Mouse (Mus musculus): ENCODE results near the gene Eva1b. TPM values are rescaled to one million over a fixed set of nuclear protein-coding genes. Genes with fewer than 3 reads are reported as not detected.

Eva1b gene
- 70.2 and 76.5 TPM in 2 replicates for polyA plus RNA-seq (2014; fragmentation: Nextera tagmentation; extraction: Ambion mirVana)

DNA sequence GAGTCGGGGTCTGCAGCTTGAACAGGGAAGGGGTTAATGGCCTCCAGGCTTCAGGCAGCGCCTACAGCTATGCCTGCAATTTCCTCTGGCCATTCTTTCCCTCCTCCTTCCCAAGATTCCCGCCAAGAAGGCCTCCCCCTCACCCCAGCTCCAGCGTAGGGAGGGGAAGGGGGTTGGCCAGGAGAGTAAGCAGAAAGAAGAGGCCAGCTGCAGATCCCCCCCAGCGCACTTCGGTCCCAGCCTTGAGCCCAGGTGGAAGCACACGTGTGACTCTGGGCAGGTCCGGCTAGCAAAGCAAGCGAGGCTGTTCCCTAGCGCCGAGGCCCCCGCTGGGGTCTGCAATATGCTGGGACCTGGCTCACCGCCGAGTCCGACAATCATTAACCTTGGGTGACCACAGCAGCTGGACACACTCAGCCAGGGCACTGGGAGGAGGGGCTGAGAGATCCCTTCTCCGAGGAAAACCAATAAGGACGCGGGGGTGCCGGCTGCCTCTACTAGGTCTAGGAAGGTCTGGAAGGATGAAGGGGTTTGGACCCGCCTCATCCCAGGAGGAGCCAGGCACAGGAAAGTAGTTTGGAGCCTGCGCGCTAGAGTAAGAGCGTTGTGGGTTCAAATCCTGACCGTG lies at the start of gene Eva1b:
Eva1b (plus strand) TSS at position 212 of the 628 bp plus-strand sequence.
- Histone ChIP-seq H3K4me1 (ENCODE audit: control insufficient read depth, insufficient read depth, low read length) (peaks cover 39% of the 10 kb centered on the region), H3K9ac (replicated peaks; ENCODE audit: low read depth, low read length) (peak within 1 kb of the TSS; percentile 76; the same call in 1 of the 2 replicates), H3K9me3 (ENCODE audit: control insufficient read depth, low read depth, low read length) (no peaks in the 10 kb centered on the region), H3K27me3 (ENCODE audit: control insufficient read depth, insufficient read depth, low read length) (no peaks in the 10 kb centered on the region), H3K36me3 (ENCODE audit: control insufficient read depth, insufficient read depth, low read length) (peaks cover 8% of the 10 kb centered on the region), H3K27ac (ENCODE audit: low read length) (peak within 1 kb of the TSS; percentile 92), H3K4me2 (replicated peaks; ENCODE audit: low read depth, low read length) (peak within 1 kb of the TSS; percentile 88), H3K4me3 (ENCODE audit: low read depth, low read length) (peak within 1 kb of the TSS; percentile 65)
- peak; percentile 82 for ATAC-seq (ENCODE audit: insufficient number of reproducible peaks, insufficient read depth, low FRiP score, low read depth)
- under 1% methylated on average over 24 of the region's 24 CpGs for WGBS

DNA sequence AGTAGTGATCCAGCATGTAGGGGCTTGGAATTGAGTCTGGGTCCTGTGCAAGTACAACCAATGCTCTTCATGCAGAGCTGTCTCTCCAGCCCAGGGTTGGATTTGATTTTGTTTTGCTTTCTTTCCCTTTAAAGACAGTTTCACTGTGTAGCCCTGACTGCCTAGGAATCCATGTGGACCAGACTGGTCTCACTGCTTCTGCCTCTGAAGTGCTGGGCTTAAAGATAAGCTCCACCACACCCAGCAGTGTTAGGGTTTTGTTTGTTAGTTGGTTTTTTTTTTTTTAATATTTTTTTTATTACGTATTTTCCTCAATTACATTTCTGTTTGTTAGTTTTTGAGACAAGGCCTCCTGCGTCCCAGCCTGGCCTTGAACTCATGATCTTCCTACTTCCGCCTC lies 48.2 kb upstream of the Eva1b start:
- Histone ChIP-seq H3K27me3 (ENCODE audit: control insufficient read depth, insufficient read depth, low read length) (no peaks in the 10 kb centered on the region), H3K4me3 (ENCODE audit: low read depth, low read length) (no peak overlapping the region), H3K4me2 (replicated peaks; ENCODE audit: low read depth, low read length) (no peak overlapping the region), H3K9ac (replicated peaks; ENCODE audit: low read depth, low read length) (no peak overlapping the region), H3K9me3 (ENCODE audit: control insufficient read depth, low read depth, low read length) (no peaks in the 10 kb centered on the region), H3K36me3 (ENCODE audit: control insufficient read depth, insufficient read depth, low read length) (no peaks in the 10 kb centered on the region), H3K27ac (ENCODE audit: low read length) (no peak overlapping the region), H3K4me1 (ENCODE audit: control insufficient read depth, insufficient read depth, low read length) (peaks cover 15% of the 10 kb centered on the region; the same call in 1 of the 2 replicates)
- 89% methylated on average over 3 of the region's 3 CpGs for WGBS
- no peak for ATAC-seq (ENCODE audit: insufficient number of reproducible peaks, insufficient read depth, low FRiP score, low read depth)

DNA sequence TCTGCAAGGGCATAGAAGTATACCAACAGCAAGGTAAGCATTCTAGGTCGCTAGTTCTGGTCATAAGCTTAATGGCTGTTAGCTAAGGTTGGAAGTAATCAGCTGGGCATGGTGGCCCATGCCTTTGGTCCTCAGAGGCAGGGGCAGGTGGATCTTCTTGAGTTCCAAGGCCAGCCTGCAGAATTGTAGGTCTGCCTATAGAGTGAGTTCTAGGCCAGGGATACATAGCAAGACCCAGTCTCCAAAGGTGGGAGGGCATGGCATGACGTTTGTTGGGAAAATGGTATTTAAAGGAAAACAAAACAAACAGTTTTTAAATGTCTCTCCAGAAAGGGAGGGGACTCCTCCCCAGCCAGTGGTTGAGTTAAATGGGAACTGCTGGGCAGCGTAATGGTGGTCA lies 46.8 kb upstream of the Eva1b start:
- 92% methylated on average over 3 of the region's 3 CpGs for WGBS
- peaks cover 21% of the 10 kb centered on the region for H3K4me1 ChIP-seq (ENCODE audit: control insufficient read depth, insufficient read depth, low read length)
- no peaks in the 10 kb centered on the region for H3K9me3 ChIP-seq (ENCODE audit: control insufficient read depth, low read depth, low read length)
- no peaks in the 10 kb centered on the region for H3K36me3 ChIP-seq (ENCODE audit: control insufficient read depth, insufficient read depth, low read length)
- no peak overlapping the region for H3K4me2 ChIP-seq (replicated peaks; ENCODE audit: low read depth, low read length)
- no peak overlapping the region for H3K4me3 ChIP-seq (ENCODE audit: low read depth, low read length)
- no peak for ATAC-seq (ENCODE audit: insufficient number of reproducible peaks, insufficient read depth, low FRiP score, low read depth)
- H3K27ac ChIP-seq (ENCODE audit: low read length): no peak overlapping the region
- H3K27me3 ChIP-seq (ENCODE audit: control insufficient read depth, insufficient read depth, low read length): no peaks in the 10 kb centered on the region
- H3K9ac ChIP-seq (replicated peaks; ENCODE audit: low read depth, low read length): no peak overlapping the region

DNA sequence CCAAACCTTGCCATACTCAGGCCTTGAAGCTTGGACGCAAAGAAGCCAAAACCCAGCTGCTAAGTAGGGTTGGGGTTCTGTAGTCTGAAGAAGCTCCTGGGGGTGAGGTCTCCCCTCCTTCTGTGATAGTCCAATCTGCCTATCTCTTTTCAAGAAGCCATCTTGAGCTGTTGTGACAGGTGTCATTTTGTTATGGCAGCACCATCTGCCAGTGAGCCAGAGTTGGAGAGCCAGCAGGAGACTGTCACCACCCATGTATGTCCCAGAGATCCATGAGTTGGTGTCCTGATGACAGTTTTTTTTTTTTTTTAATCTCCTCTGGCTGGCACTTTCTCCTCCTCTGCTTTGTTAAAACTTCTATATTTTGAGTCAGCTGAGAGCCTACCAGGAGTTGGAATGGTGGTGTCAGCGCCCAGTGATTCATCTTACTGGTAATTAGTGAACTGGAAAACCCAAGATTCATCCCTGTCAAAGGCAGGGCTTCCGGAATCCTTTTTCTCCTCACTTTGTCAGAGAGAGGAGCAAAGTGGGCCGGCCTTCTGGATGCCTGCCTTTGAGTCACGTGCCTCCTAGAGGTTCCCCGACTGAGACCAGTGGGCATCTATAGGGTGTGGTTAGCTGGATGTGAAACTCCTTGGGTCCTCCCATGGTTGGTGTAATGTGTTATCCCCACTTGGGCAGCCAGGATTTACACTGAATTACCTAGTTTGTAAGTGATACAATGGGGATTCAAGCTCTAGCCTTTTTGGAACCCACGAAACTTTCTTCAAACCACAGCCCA lies 45.3 kb upstream of the Eva1b start:
- WGBS: 42% methylated on average over 7 of the region's 7 CpGs
- Histone ChIP-seq H3K36me3 (ENCODE audit: control insufficient read depth, insufficient read depth, low read length) (no peaks in the 10 kb centered on the region), H3K4me2 (replicated peaks; ENCODE audit: low read depth, low read length) (peak overlapping the region; percentile 81), H3K4me3 (ENCODE audit: low read depth, low read length) (0 out of 2 replicates have a peak overlapping the region, but pooled peaks have one; percentile 94), H3K4me1 (ENCODE audit: control insufficient read depth, insufficient read depth, low read length) (peaks cover 19% of the 10 kb centered on the region), H3K9me3 (ENCODE audit: control insufficient read depth, low read depth, low read length) (no peaks in the 10 kb centered on the region), H3K27ac (ENCODE audit: low read length) (peak overlapping the region; percentile 87), H3K27me3 (ENCODE audit: control insufficient read depth, insufficient read depth, low read length) (no peaks in the 10 kb centered on the region), H3K9ac (replicated peaks; ENCODE audit: low read depth, low read length) (0 out of 2 replicates have a peak overlapping the region, but pooled peaks have one; percentile 84)
- no peak for ATAC-seq (ENCODE audit: insufficient number of reproducible peaks, insufficient read depth, low FRiP score, low read depth)

DNA sequence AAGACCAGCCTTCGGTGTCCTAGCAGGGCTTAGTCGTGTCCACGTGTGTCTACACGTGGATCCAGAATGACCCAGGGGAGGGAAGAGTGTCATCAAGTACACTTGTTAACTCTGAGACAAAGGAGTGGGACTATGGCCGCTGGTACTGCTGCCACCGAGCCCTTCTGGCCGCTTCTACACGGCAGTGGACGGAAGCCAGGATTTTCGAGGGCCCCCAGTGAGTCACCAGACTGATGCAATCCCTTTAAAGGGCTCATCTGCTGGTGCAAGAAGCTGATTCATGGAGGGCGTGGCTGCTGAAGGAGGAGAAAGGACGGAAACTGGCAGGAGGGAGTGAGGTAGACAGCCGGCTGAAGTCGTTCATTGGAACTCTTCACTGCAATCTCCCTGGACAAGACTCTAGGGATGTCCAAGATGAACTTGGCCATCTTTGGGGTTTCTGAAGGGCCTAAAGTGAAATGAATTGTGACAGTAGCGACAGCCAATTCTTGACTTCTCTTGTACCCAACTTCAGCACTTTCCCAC lies 44.4 kb upstream of the Eva1b start:
- Histone ChIP-seq H3K9ac (replicated peaks; ENCODE audit: low read depth, low read length) (peak overlapping the region; percentile 84), H3K4me3 (ENCODE audit: low read depth, low read length) (peak overlapping the region; percentile 94), H3K36me3 (ENCODE audit: control insufficient read depth, insufficient read depth, low read length) (no peaks in the 10 kb centered on the region), H3K27ac (ENCODE audit: low read length) (peak overlapping the region; percentile 87), H3K9me3 (ENCODE audit: control insufficient read depth, low read depth, low read length) (no peaks in the 10 kb centered on the region), H3K4me2 (replicated peaks; ENCODE audit: low read depth, low read length) (peak overlapping the region; percentile 81), H3K4me1 (ENCODE audit: control insufficient read depth, insufficient read depth, low read length) (peaks cover 16% of the 10 kb centered on the region), H3K27me3 (ENCODE audit: control insufficient read depth, insufficient read depth, low read length) (no peaks in the 10 kb centered on the region)
- ATAC-seq (ENCODE audit: insufficient number of reproducible peaks, insufficient read depth, low FRiP score, low read depth): peak; percentile 79
- WGBS: under 1% methylated on average over 15 of the region's 15 CpGs

DNA sequence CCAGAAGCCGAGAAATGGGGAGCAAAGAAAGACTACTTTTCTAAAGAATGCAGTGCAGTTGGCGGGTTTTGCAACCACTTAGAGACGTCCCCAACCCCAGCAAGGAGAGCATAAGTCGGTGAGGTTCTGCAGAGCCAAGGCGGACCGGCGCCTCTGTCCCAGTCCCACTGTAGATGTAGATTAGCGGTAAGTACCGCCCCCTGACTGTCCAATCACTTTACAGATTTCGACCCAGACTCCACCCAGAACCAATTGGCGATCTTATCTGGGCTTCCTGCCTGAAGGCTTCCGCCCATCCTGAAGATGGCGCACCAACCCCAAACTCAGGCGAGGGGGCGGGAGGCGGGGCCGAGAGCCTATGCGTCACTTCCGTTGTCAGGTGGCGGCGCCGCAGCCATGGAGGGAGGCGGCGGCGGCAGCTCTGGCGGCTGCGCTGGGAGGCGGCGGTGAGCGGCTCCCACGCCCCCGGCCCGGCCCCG lies 43.9 kb upstream of the Eva1b start, which contains the start of gene Stk40:
Stk40 (plus strand) TSS at position 368 of the 479 bp plus-strand sequence.
- no peaks in the 10 kb centered on the region for H3K27me3 ChIP-seq (ENCODE audit: control insufficient read depth, insufficient read depth, low read length)
- peak within 1 kb of the TSS; percentile 94 for H3K4me3 ChIP-seq (ENCODE audit: low read depth, low read length)
- peak within 1 kb of the TSS; percentile 84 for H3K9ac ChIP-seq (replicated peaks; ENCODE audit: low read depth, low read length)
- H3K36me3 ChIP-seq (ENCODE audit: control insufficient read depth, insufficient read depth, low read length): no peaks in the 10 kb centered on the region
- H3K9me3 ChIP-seq (ENCODE audit: control insufficient read depth, low read depth, low read length): no peaks in the 10 kb centered on the region
- ATAC-seq (ENCODE audit: insufficient number of reproducible peaks, insufficient read depth, low FRiP score, low read depth): peak; percentile 94
- peak within 1 kb of the TSS; percentile 87 for H3K27ac ChIP-seq (ENCODE audit: low read length)
- peaks cover 19% of the 10 kb centered on the region for H3K4me1 ChIP-seq (ENCODE audit: control insufficient read depth, insufficient read depth, low read length)
- H3K4me2 ChIP-seq (replicated peaks; ENCODE audit: low read depth, low read length): peak within 1 kb of the TSS; percentile 81
- WGBS: under 1% methylated on average over 34 of the region's 34 CpGs

DNA sequence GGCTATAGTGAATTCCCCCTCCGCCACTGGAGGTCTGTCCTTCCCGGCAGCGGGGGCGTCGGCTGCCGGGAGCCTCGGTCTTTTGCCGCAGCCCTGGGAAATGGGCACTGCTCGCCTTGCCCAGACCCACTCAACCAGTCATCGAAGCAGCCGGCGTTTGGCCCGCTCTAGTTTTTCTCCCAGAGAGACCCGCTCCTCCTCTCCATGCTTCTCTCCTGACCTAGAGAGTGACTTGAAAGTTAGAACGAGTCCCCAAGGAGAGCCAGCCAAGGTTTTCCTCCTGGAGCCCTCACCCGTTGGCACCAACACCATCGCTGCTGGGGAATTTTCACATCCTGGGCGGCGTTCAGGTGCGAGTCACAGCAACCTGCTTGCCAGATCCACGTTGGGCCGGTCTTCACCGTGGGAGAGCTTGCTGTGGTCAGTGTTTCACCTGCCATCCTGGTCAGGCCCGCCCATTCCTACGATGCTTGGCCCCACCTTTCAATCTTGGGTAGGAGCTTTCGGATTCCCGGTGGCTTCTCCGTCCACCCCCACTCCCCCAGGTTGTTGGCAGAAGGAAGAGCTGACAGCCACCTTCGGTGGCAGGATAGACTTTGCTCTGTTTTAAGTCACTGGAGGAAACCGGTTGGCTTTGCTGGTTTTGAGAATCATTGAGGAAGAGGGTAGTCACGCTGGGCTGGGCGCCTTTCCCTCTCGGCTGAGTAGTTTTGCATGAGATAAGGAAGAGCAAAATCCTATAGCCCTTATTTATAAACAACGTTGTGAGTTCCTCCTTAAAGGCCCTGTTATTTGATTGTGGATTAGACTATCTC lies 43.1 kb upstream of the Eva1b start:
- no peaks in the 10 kb centered on the region for H3K27me3 ChIP-seq (ENCODE audit: control insufficient read depth, insufficient read depth, low read length)
- peak overlapping the region; percentile 94 for H3K4me3 ChIP-seq (ENCODE audit: low read depth, low read length)
- peak; percentile 11; the same call in 1 of the 2 replicates for ATAC-seq (ENCODE audit: insufficient number of reproducible peaks, insufficient read depth, low FRiP score, low read depth)
- no peaks in the 10 kb centered on the region for H3K9me3 ChIP-seq (ENCODE audit: control insufficient read depth, low read depth, low read length)
- H3K27ac ChIP-seq (ENCODE audit: low read length): peak overlapping the region; percentile 74
- peak overlapping the region; percentile 81 for H3K4me2 ChIP-seq (replicated peaks; ENCODE audit: low read depth, low read length)
- WGBS: 2% methylated on average over 34 of the region's 34 CpGs
- H3K9ac ChIP-seq (replicated peaks; ENCODE audit: low read depth, low read length): peak overlapping the region; percentile 84
- peaks cover 24% of the 10 kb centered on the region for H3K4me1 ChIP-seq (ENCODE audit: control insufficient read depth, insufficient read depth, low read length)
- H3K36me3 ChIP-seq (ENCODE audit: control insufficient read depth, insufficient read depth, low read length): no peaks in the 10 kb centered on the region
